Mouse (Mus musculus) heart, adult 2 months (tissue): ENCODE results near the gene Rora.

Experiments
- CTCF ChIP-seq: fragments of 200-600 bp; IDR thresholded peaks from 2 replicates; pipeline ENCODE4 v1.8.1; 2022; ENCODE audit warnings: antibody characterized with exemption, mild to moderate bottlenecking, moderate library complexity
- EP300 ChIP-seq: fragments of 200-500 bp; IDR thresholded peaks from 2 replicates; pipeline ENCODE4 v1.6.1; 2011; ENCODE audit warnings: low read depth, low read length, control low read depth; ENCODE audit not compliant: insufficient read depth
- POLR2A ChIP-seq: fragments of 200-500 bp; IDR thresholded peaks from 2 replicates; pipeline ENCODE4 v1.6.1; 2011; ENCODE audit warnings: mild to moderate bottlenecking, low read depth, low read length, control low read depth; ENCODE audit not compliant: insufficient read depth

DNA sequence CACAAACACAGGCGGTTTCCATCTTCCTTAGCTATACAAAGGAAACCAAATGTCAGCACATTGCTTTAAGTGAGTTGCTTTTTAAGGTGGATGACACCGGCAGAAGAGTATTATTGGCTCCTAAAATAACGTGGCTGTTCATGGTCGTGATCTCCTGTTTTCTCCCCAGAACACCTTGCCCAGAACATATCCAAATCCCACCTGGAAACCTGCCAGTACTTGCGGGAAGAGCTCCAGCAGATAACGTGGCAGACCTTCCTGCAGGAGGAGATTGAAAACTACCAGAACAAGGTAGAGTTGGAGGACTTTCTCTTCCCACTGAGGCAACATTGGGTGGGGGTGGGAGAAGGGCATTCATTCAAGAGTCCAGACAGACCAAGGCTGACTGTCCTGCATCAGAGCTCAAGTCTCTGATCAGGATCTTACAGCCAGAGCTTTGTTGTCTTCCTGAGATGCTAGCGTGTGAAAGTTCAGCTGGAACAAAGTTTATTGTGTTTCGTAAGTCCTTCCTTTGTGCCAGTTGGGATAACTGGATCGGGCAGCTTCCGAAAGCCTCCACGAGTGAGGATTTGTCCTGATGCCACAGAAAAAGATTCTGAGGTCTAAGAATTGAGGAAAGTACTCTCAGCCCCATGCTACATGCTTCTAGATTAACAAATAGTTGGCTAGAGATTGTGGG lies 717.6 kb downstream of the Rora start:
- TF ChIP-seq CTCF, result no peak
- no peak for TF ChIP-seq POLR2A
- no peak for TF ChIP-seq EP300
